Mouse (Mus musculus) CH12.LX (cell line): ENCODE data around the gene Atp6v1fnb. TPM values are rescaled to one million over a fixed set of nuclear protein-coding genes. Genes with fewer than 3 reads are reported as not detected.

Experiments
- DNase-seq: peaks from one replicate; pipeline ENCODE4 v3.0.0-alpha.2; 2013; ENCODE audit errors: extremely low read depth
- H3K27ac ChIP-seq: 2 replicates; pipeline ENCODE4 v1.5.1; 2012; ENCODE audit warnings: low read depth, mild to moderate bottlenecking, control low read depth, moderate library complexity; ENCODE audit not compliant: insufficient read depth
- H3K27me3 ChIP-seq: replicated peaks from 2 replicates; pipeline ENCODE3; 2012; ENCODE audit warnings: inconsistent platforms
- H3K36me3 ChIP-seq, 2 experiments: replicated peaks in 1 of 2; 2 replicates each; pipeline versions ENCODE3 to v1.6.1; 2012; ENCODE audit warnings: inconsistent platforms in 1 of 2, low read length in 1 of 2, mild to moderate bottlenecking in 1 of 2, mixed read lengths in 1 of 2, moderate library complexity in 1 of 2; ENCODE audit not compliant: control insufficient read depth in 1 of 2, insufficient read depth in 1 of 2
- H3K4me1 ChIP-seq, 2 experiments: 2 replicates each; pipeline ENCODE4 v1.6.1; 2012; ENCODE audit warnings: inconsistent platforms in 1 of 2, moderate library complexity in 1 of 2; ENCODE audit not compliant: insufficient read depth in 2 of 2, control insufficient read depth in 1 of 2
- H3K4me2 ChIP-seq: 2 replicates; pipeline ENCODE4 v1.6.1; 2012; ENCODE audit warnings: low read depth, mild to moderate bottlenecking, control low read depth; ENCODE audit not compliant: poor library complexity, insufficient read depth, severe bottlenecking
- H3K4me3 ChIP-seq, 3 experiments: fragments of 150-350 bp in 1 of 3; sonication (generic) in 1 of 3; replicated peaks in 1 of 3; 2 replicates each; pipeline versions ENCODE3 to v1.5.1; 2011 to 2012; ENCODE audit warnings: low read depth in 2 of 3, low read length in 2 of 3, mild to moderate bottlenecking in 2 of 3, moderate library complexity in 2 of 3, control low read depth in 1 of 3, improper control_type of control experiment in 1 of 3, inconsistent platforms in 1 of 3, mixed read lengths in 1 of 3; ENCODE audit not compliant: poor library complexity in 1 of 3
- H3K79me2 ChIP-seq: replicated peaks from 2 replicates; pipeline ENCODE4 v1.6.1; 2012; ENCODE audit warnings: mild to moderate bottlenecking, moderate library complexity; ENCODE audit not compliant: control insufficient read depth, poor library complexity, insufficient read depth, severe bottlenecking; ENCODE audit errors: extremely low read depth
- H3K9ac ChIP-seq: 2 replicates; pipeline ENCODE4 v1.6.1; 2012; ENCODE audit warnings: low read depth, mild to moderate bottlenecking, control low read depth, moderate library complexity; ENCODE audit not compliant: insufficient read depth
- H3K9me3 ChIP-seq: replicated peaks from 2 replicates; pipeline ENCODE3; 2012; ENCODE audit warnings: low read length, inconsistent platforms, mixed read lengths
- BHLHE40 ChIP-seq: IDR thresholded peaks from 2 replicates; pipeline ENCODE4 v1.6.1; 2011; ENCODE audit warnings: mild to moderate bottlenecking, low read depth, low read length, improper control_type of control experiment
- CHD1 ChIP-seq: IDR thresholded peaks from 2 replicates; pipeline ENCODE4 v1.6.1; 2012; ENCODE audit warnings: low read depth, low read length, improper control_type of control experiment, inconsistent platforms
- CHD2 ChIP-seq: IDR thresholded peaks from 2 replicates; pipeline ENCODE4 v1.6.1; 2011; ENCODE audit warnings: low read length, improper control_type of control experiment
- CTCF ChIP-seq, 2 experiments: IDR thresholded peaks in 1 of 2; conservative IDR thresholded peaks in 1 of 2; 2 replicates each; pipeline ENCODE4 v1.5.1; 2011 to 2012; ENCODE audit warnings: low read depth in 2 of 2, low read length in 2 of 2, improper control_type of control experiment in 1 of 2, inconsistent platforms in 1 of 2, mild to moderate bottlenecking in 1 of 2, moderate library complexity in 1 of 2
- ELF1 ChIP-seq: IDR thresholded peaks from 2 replicates; pipeline ENCODE4 v1.6.1; 2014; ENCODE audit warnings: low read depth, mild to moderate bottlenecking, inconsistent platforms, low read length, improper control_type of control experiment
- EP300 ChIP-seq: IDR thresholded peaks from 2 replicates; pipeline ENCODE4 v1.6.1; 2011; ENCODE audit warnings: low read length, improper control_type of control experiment
- ETS1 ChIP-seq: conservative IDR thresholded peaks from 2 replicates; pipeline ENCODE4 v1.6.1; 2012; ENCODE audit warnings: low read depth, mild to moderate bottlenecking, inconsistent platforms, low read length, improper control_type of control experiment, moderate library complexity
- IRF4 ChIP-seq: IDR thresholded peaks from 2 replicates; pipeline ENCODE4 v1.6.1; 2014; ENCODE audit warnings: low read depth, mild to moderate bottlenecking, inconsistent platforms, low read length, improper control_type of control experiment
- JUND ChIP-seq: conservative IDR thresholded peaks from 2 replicates; pipeline ENCODE4 v1.6.1; 2011; ENCODE audit warnings: low read depth, low read length, improper control_type of control experiment
- KAT2A ChIP-seq: IDR thresholded peaks from 2 replicates; pipeline ENCODE4 v1.6.1; 2012; ENCODE audit warnings: low read length, improper control_type of control experiment, inconsistent platforms; ENCODE audit not compliant: insufficient replicate concordance
- MAFK ChIP-seq: IDR thresholded peaks from 2 replicates; pipeline ENCODE4 v1.6.1; 2011; ENCODE audit warnings: low read length, improper control_type of control experiment; ENCODE audit not compliant: insufficient replicate concordance
- MAX ChIP-seq: IDR thresholded peaks from 2 replicates; pipeline ENCODE4 v1.6.1; 2011; ENCODE audit warnings: low read length, improper control_type of control experiment
- MXI1 ChIP-seq: IDR thresholded peaks from 2 replicates; pipeline ENCODE4 v1.6.1; 2011; ENCODE audit warnings: mild to moderate bottlenecking, low read depth, low read length, improper control_type of control experiment
- MYC ChIP-seq: IDR thresholded peaks from 2 replicates; pipeline ENCODE4 v1.6.1; 2011; ENCODE audit warnings: low read depth, mild to moderate bottlenecking, improper control_type of control experiment, low read length
- NELFE ChIP-seq: IDR thresholded peaks from 2 replicates; pipeline ENCODE4 v1.6.1; 2011; ENCODE audit warnings: low read depth, low read length, improper control_type of control experiment
- NRF1 ChIP-seq: IDR thresholded peaks from 2 replicates; pipeline ENCODE4 v1.6.1; 2014; ENCODE audit warnings: low read depth, mild to moderate bottlenecking, inconsistent platforms, low read length, improper control_type of control experiment, moderate library complexity
- POLR2A ChIP-seq: IDR thresholded peaks from 2 replicates; pipeline ENCODE4 v1.6.1; 2011; ENCODE audit warnings: low read depth, mild to moderate bottlenecking, improper control_type of control experiment, low read length
- RAD21 ChIP-seq: IDR thresholded peaks from 2 replicates; pipeline ENCODE4 v1.6.1; 2011; ENCODE audit warnings: low read depth, mild to moderate bottlenecking, low read length, improper control_type of control experiment, moderate library complexity
- RCOR1 ChIP-seq: conservative IDR thresholded peaks from 2 replicates; pipeline ENCODE4 v1.6.1; 2012; ENCODE audit warnings: low read depth, mild to moderate bottlenecking, inconsistent platforms, low read length, improper control_type of control experiment
- SIN3A ChIP-seq: IDR thresholded peaks from 2 replicates; pipeline ENCODE4 v1.6.1; 2012; ENCODE audit warnings: low read length, improper control_type of control experiment, inconsistent platforms
- TBP ChIP-seq: conservative IDR thresholded peaks from 2 replicates; pipeline ENCODE4 v1.6.1; 2011; ENCODE audit warnings: low read depth, low read length, improper control_type of control experiment
- UBTF ChIP-seq: IDR thresholded peaks from 2 replicates; pipeline ENCODE4 v1.6.1; 2012; ENCODE audit warnings: low read depth, mild to moderate bottlenecking, inconsistent platforms, low read length, improper control_type of control experiment, moderate library complexity
- USF1 ChIP-seq: IDR thresholded peaks from 2 replicates; pipeline ENCODE4 v1.6.1; 2014; ENCODE audit warnings: low read depth, mild to moderate bottlenecking, inconsistent platforms, low read length, improper control_type of control experiment
- USF2 ChIP-seq: conservative IDR thresholded peaks from 2 replicates; pipeline ENCODE4 v1.6.1; 2011; ENCODE audit warnings: low read depth, low read length, improper control_type of control experiment
- ZKSCAN1 ChIP-seq: IDR thresholded peaks from 2 replicates; pipeline ENCODE4 v1.6.1; 2012; ENCODE audit warnings: low read depth, inconsistent platforms, low read length, improper control_type of control experiment, borderline replicate concordance
- ZMIZ1 ChIP-seq: IDR thresholded peaks from 2 replicates; pipeline ENCODE4 v1.6.1; 2012; ENCODE audit warnings: low read depth, mild to moderate bottlenecking, inconsistent platforms, low read length, improper control_type of control experiment
- ZNF384 ChIP-seq: IDR thresholded peaks from 2 replicates; pipeline ENCODE4 v1.6.1; 2012; ENCODE audit warnings: low read depth, low read length, improper control_type of control experiment, inconsistent platforms
- dilution Hi-C: fragments of 300-500 bp; cut with MboI; formaldehyde crosslinking; loops from 2 replicates; pipeline ENCODE4 v1.14.3; 2020; ENCODE audit warnings: low sequenced_read_pairs; ENCODE audit not compliant: extremely low pct_unique_long_range_greater_than_20kb, extremely low pct_ligation_motif_present
- in situ Hi-C: fragments of 300-500 bp; cut with MboI; formaldehyde crosslinking; loops from 3 replicates; pipeline ENCODE4 v1.14.3; 2019; ENCODE audit warnings: low sequenced_read_pairs, low pct_ligation_motif_present, low pct_unique_long_range_greater_than_20kb, mixed read lengths
- polyA plus RNA-seq: library from polyadenylated mRNA; unstranded; fragments of >175 nt; gene quantifications from 2 replicates; pipeline ENCODE4 v1.2.1, GENCODE M21; 2012; ENCODE audit warnings: low read depth; ENCODE audit not compliant: insufficient read length
- total RNA-seq, 2 experiments: library from RNA; depleted of rRNA; stranded (reverse); fragments of 300-350 nt in 1 of 2; fragments of >200 nt in 1 of 2; gene quantifications; 2 replicates each; pipeline ENCODE4 v1.2.3; 2012 to 2014

The Atp6v1fnb gene
- total and polyA plus RNA-seq, 3 experiments, result not detected

- H3K27ac ChIP-seq, result no peak overlapping the region
These were observed 32.0 kb upstream of the Atp6v1fnb start for GRCm38 (mm10) chr6:29439251-29439650.

GRCm38 (mm10) chr6:29439789-29440188 lies 31.4 kb upstream of the Atp6v1fnb start:
- Histone ChIP-seq H3K4me3 (no peak overlapping the region), H3K9me3 (no peaks in the 10 kb centered on the region), H3K27ac (no peak overlapping the region), H3K36me3 (no peaks in the 10 kb centered on the region), H3K79me2 (no peaks in the 10 kb centered on the region), H3K4me1 (peaks cover 11 to 26% of the 10 kb centered on the region in 2 experiments), H3K27me3 (peaks cover 10% of the 10 kb centered on the region), H3K9ac (no peak overlapping the region), H3K4me2 (no peak overlapping the region)
- dilution Hi-C loops (no loop called here), in situ Hi-C loops (no loop called here)
- TF ChIP-seq NRF1 (no peak), NELFE (no peak), ELF1 (no peak), MAFK (no peak), POLR2A (no peak), USF2 (no peak), USF1 (no peak), CHD1 (no peak), IRF4 (no peak), JUND (no peak), MXI1 (no peak), UBTF (no peak), TBP (no peak), KAT2A (no peak)
- DNase-seq, result no peak

More at GRCm38 (mm10) chr6:29439251-29439650, 32.0 kb upstream of the Atp6v1fnb start:
- no peaks in the 10 kb centered on the region for H3K79me2 ChIP-seq
- no peaks in the 10 kb centered on the region for H3K9me3 ChIP-seq
- in situ Hi-C loops, result no loop called here
- H3K4me1 ChIP-seq, result peaks cover 11 to 31% of the 10 kb centered on the region in 2 experiments
- no peak overlapping the region for H3K4me2 ChIP-seq
- no peak overlapping the region for H3K9ac ChIP-seq
- no peak overlapping the region for H3K4me3 ChIP-seq
- no peak for DNase-seq
- dilution Hi-C loops, result no loop called here
- no peak for TF ChIP-seq RAD21
- no peak for TF ChIP-seq CHD2
- no peak for TF ChIP-seq USF2
- TF ChIP-seq IRF4, result no peak
- no peak for TF ChIP-seq ZMIZ1
- no peak for TF ChIP-seq MYC
- TF ChIP-seq ZNF384, result no peak
- TF ChIP-seq RCOR1, result no peak
- no peak for TF ChIP-seq ELF1
- no peak for TF ChIP-seq BHLHE40
- no peak for TF ChIP-seq ZKSCAN1
- no peak for TF ChIP-seq MAFK
- no peak for TF ChIP-seq CHD1
- TF ChIP-seq EP300, result no peak
- TF ChIP-seq CTCF (conservative IDR thresholded peaks at IDR 0.05 in 1 of 2, IDR thresholded peaks at IDR 0.05 in 1 of 2; ENCODE audit: low read depth in 2 of 2, low read length in 2 of 2), result no peak
- no peak for TF ChIP-seq MAX
- no peak for TF ChIP-seq SIN3A
- no peak for TF ChIP-seq ETS1
- H3K36me3 ChIP-seq, result no peaks in the 10 kb centered on the region
- H3K27me3 ChIP-seq, result peaks cover 10% of the 10 kb centered on the region
